Mouse (Mus musculus) stomach, embryonic 14.5 days (tissue): ENCODE data around the gene Obox8. TPM values are rescaled to one million over a fixed set of nuclear protein-coding genes. Genes with fewer than 3 reads are reported as not detected.

Source experiments
- ATAC-seq: fragments of 200-750 bp; cut with Nextera tagmentation; 2 replicates; pipeline ENCODE4 v1.8.0; 2017; ENCODE audit warnings: low read depth, moderate TSS enrichment; ENCODE audit not compliant: insufficient number of reproducible peaks, insufficient read depth, low FRiP score
- H3K27ac ChIP-seq: fragments of 300-500 bp; sonication (generic); 2 replicates; pipeline ENCODE4 v1.5.1; 2014; ENCODE audit warnings: mild to moderate bottlenecking, low read length, moderate library complexity, mixed read lengths
- H3K27me3 ChIP-seq: fragments of 300-500 bp; sonication (generic); 2 replicates; pipeline ENCODE4 v1.6.1; 2014; ENCODE audit warnings: low read length, control low read depth, mixed read lengths; ENCODE audit not compliant: control insufficient read depth, insufficient read depth
- H3K36me3 ChIP-seq: fragments of 300-500 bp; sonication (generic); 2 replicates; pipeline ENCODE4 v1.6.1; 2014; ENCODE audit warnings: mild to moderate bottlenecking, control low read depth, low read length, moderate library complexity, mixed read lengths; ENCODE audit not compliant: control insufficient read depth, insufficient read depth
- H3K4me1 ChIP-seq: fragments of 300-500 bp; sonication (generic); 2 replicates; pipeline ENCODE4 v1.6.1; 2014; ENCODE audit warnings: low read length, control low read depth, mixed read lengths; ENCODE audit not compliant: control insufficient read depth, insufficient read depth
- H3K4me2 ChIP-seq: fragments of 300-500 bp; sonication (generic); replicated peaks from 2 replicates; pipeline ENCODE4 v1.6.1; 2014; ENCODE audit warnings: low read depth, low read length, control low read depth
- H3K4me3 ChIP-seq: fragments of 300-500 bp; sonication (generic); 2 replicates; pipeline ENCODE4 v1.5.1; 2014; ENCODE audit warnings: low read depth, low read length, control low read depth
- H3K9ac ChIP-seq: fragments of 300-500 bp; sonication (generic); replicated peaks from 2 replicates; pipeline ENCODE4 v1.6.1; 2014; ENCODE audit warnings: low read depth, mild to moderate bottlenecking, control low read depth, low read length, moderate library complexity, mixed read lengths
- H3K9me3 ChIP-seq: fragments of 300-500 bp; sonication (generic); 2 replicates; pipeline ENCODE4 v1.6.1; 2016; ENCODE audit warnings: low read depth, low read length, control low read depth; ENCODE audit not compliant: control insufficient read depth
- WGBS: fragments of 180-500 bp; shearing (Covaris S2); extraction: QIAGEN DNeasy Blood & Tissue Kit; methylation state at CpG from one replicate; pipeline ENCODE4 v1.1.7; 2014; 5-methylcytosine and 5-hydroxymethylcytosine counted together
- polyA plus RNA-seq: library from polyadenylated mRNA; unstranded; fragments of >200 nt; fragmentation: Nextera tagmentation; extraction: Ambion mirVana; gene quantifications from 2 replicates; pipeline ENCODE4 v1.2.1, GENCODE M21; 2014

Obox8 gene
- polyA plus RNA-seq, result not detected in 2 replicates

DNA sequence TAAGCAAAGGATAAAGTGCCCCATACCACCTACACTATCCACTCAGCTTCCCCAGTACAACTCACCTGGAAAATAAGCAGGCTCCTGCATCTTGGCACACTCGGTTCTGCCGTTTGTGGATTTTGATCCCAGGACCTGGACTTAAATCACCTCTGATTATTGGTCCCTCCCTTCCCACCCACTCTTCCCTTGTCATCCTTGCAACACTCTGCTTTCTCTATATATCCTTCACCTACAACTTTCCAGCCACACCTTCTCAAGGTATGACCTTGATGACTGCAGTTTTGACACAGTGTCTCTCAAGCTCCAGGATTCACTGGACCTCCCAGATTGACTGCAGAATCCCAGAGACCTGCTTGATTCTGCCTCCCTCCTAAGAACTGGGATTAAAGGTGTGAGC is at the start of gene Obox8:
Gene Obox8, minus strand, starts transcription at position 101 of the 400 bp plus-strand sequence.
- Histone ChIP-seq H3K4me2 (no peak within 1 kb of the TSS), H3K9ac (no peak within 1 kb of the TSS), H3K9me3 (peaks cover 2% of the 10 kb centered on the region; the same call in 1 of the 2 replicates), H3K4me1 (no peaks in the 10 kb centered on the region), H3K27me3 (no peaks in the 10 kb centered on the region), H3K36me3 (no peaks in the 10 kb centered on the region), H3K4me3 (no peak within 1 kb of the TSS), H3K27ac (no peak within 1 kb of the TSS)
- WGBS, result 90% methylated on average over 2 of the region's 2 CpGs
- no peak for ATAC-seq

DNA sequence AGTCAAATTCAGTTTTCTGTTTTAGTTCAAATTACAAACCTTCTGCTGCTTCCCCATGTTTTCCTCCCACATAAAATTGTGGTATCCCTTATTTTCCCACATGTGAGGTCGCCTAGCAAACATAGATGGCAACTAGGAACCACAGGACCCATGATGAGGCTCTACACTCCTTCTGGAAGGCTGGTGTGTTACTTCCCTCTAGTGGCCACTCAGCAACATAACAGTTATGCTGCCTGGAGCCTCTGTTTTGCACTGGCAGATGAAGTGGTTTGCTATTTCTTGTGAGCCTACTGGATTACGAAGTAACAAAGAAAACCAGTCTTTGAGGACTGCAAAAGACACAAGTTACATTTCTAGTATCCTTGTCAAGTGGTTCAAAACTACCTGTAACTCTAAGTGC is 16.1 kb downstream of the Obox8 start:
- H3K27me3 ChIP-seq, result no peaks in the 10 kb centered on the region
- H3K4me1 ChIP-seq, result no peaks in the 10 kb centered on the region
- no peak overlapping the region for H3K27ac ChIP-seq
- 33% methylated on average over 2 of the region's 2 CpGs for WGBS
- ATAC-seq, result no peak
- H3K4me2 ChIP-seq, result no peak overlapping the region
- no peak overlapping the region for H3K4me3 ChIP-seq
- no peaks in the 10 kb centered on the region for H3K36me3 ChIP-seq
- no peaks in the 10 kb centered on the region for H3K9me3 ChIP-seq
- no peak overlapping the region for H3K9ac ChIP-seq

DNA sequence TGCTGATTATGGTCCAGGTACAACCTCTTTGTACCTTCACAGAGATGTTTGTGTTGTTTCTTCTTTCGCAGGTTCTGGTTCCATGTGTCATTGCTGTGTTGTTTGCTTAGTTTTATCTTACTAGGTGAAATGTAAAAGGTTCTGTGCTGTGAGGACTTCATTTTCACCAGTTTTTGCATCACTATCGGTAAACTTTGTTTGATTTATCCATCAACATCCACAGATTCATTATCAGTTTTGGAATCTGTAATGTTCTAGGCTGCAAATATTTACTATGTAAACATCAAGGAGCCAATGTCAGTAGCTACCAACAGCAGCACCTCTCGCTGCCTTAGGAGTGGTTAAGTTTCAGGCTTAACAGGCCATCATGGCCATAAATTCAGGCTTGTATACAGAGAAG is 24.7 kb downstream of the Obox8 start:
- H3K27ac ChIP-seq, result no peak overlapping the region
- H3K9me3 ChIP-seq, result no peaks in the 10 kb centered on the region
- no peak for ATAC-seq
- no peaks in the 10 kb centered on the region for H3K27me3 ChIP-seq
- no peak overlapping the region for H3K4me2 ChIP-seq
- H3K9ac ChIP-seq, result no peak overlapping the region
- no peak overlapping the region for H3K4me3 ChIP-seq
- H3K4me1 ChIP-seq, result no peaks in the 10 kb centered on the region
- WGBS, result 58% methylated on average over 3 of the region's 3 CpGs
- H3K36me3 ChIP-seq, result no peaks in the 10 kb centered on the region

DNA sequence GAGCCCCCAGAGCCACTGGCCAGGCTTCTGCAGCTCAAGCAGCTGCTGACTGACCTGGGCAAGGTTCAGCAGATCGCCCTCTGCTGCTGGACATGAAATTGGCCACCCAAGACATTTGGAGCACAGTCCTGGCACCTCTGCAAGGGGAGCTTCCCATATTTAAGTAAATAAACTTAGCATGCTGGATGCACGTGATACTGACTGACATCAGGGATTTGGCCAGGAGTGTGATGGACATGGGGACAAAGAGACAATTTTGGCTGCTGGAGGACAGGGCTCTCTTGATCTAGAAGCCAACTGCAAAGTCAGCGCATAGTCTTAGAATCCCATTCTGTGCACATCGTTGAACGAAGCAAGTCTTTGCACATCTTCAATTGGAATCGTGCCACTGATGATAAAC is 25.8 kb downstream of the Obox8 start:
- no peak for ATAC-seq
- H3K36me3 ChIP-seq, result no peaks in the 10 kb centered on the region
- H3K4me3 ChIP-seq, result no peak overlapping the region
- H3K4me2 ChIP-seq, result no peak overlapping the region
- no peaks in the 10 kb centered on the region for H3K9me3 ChIP-seq
- H3K27me3 ChIP-seq, result no peaks in the 10 kb centered on the region
- H3K9ac ChIP-seq, result no peak overlapping the region
- no peaks in the 10 kb centered on the region for H3K4me1 ChIP-seq
- 71% methylated on average over 6 of the region's 6 CpGs for WGBS
- no peak overlapping the region for H3K27ac ChIP-seq

Other genes with a start within 250 kb of the Obox8 start
- not detected in 2 replicates for gene Sult2a3, start 210.5 kb downstream of the Obox8 start, polyA plus RNA-seq
- not detected in 2 replicates for gene Sult2a6, start 78.7 kb downstream of the Obox8 start, polyA plus RNA-seq
- gene Sult2a8, start 113.2 kb upstream of the Obox8 start, polyA plus RNA-seq, result not detected in 2 replicates
- gene Sult2a7, start 160.7 kb upstream of the Obox8 start, polyA plus RNA-seq, result not detected in 2 replicates
- gene Vmn1r90, start 229.9 kb upstream of the Obox8 start, polyA plus RNA-seq, result 0.29 and 0.51 TPM in 2 replicates